Mouse (Mus musculus) left cerebral cortex, adult 2 months (tissue): ENCODE measurements around the gene Tnik. TPM values are rescaled to one million over a fixed set of nuclear protein-coding genes. Genes with fewer than 3 reads are reported as not detected.

Experiments
- DNase-seq, 2 experiments: peaks; one replicate each; pipeline ENCODE4 v3.0.0; 2021 to 2022; ENCODE audit warnings: low spot score in 2 of 2, mixed read lengths in 1 of 2; ENCODE audit errors: extremely low spot score in 1 of 2
- H3K27ac ChIP-seq: fragments of 200-600 bp; 2 replicates; pipeline ENCODE4 v1.8.1; 2022
- H3K4me3 ChIP-seq: fragments of 200-600 bp; 2 replicates; pipeline ENCODE4 v1.8.1; 2022
- CTCF ChIP-seq: fragments of 200-600 bp; IDR thresholded peaks from 2 replicates; pipeline ENCODE4 v1.8.1; 2022; ENCODE audit warnings: antibody characterized with exemption, mild to moderate bottlenecking, moderate library complexity
- intact Hi-C: fragments of 180-260 bp; cut with DNase I; formaldehyde crosslinking; loops from one replicate; pipeline ENCODE4 v1.15.1; 2025
- total RNA-seq, 2 experiments: library from RNA; stranded (reverse); gene quantifications; 2 replicates each; pipeline ENCODE4 v1.2.3; 2021

Gene Tnik
- total RNA-seq, 2 experiments from 2014 or later = 205 to 221 TPM

- H3K27ac ChIP-seq = no peak overlapping the region
- intact Hi-C loops = no loop called here
- TF ChIP-seq CTCF = no peak
- no peak for DNase-seq
- H3K4me3 ChIP-seq = no peak overlapping the region
These were observed 419.4 kb downstream of the Tnik start for GRCm38 (mm10) chr3:28682411-28682810.

- Histone ChIP-seq H3K4me3 (no peak overlapping the region), H3K27ac (no peak overlapping the region)
- DNase-seq = no peak
- intact Hi-C loops = no loop called here
- no peak for TF ChIP-seq CTCF
These were observed 422.5 kb downstream of the Tnik start for GRCm38 (mm10) chr3:28685510-28685909.

DNA sequence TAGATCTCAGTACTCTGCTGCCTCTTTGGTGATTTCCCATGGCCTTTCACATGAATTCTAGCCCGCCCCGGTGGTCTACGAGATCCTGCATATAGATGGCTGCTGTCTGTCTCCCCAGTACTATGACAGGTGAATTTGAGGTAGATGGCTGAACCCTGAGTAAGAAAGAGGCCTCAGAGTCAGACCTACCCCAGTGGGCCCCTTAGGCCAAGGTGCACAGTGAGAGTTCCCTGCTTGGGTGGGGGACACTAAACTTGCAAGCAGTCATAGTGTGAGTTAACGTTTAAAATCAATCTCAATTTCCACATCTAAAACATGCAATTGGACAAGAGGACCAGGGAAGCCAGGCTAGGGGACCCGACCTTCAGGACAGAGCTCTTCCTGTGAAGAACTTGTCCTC is 431.8 kb downstream of the Tnik start:
- no peak overlapping the region for H3K27ac ChIP-seq
- intact Hi-C loops = no loop called here
- no peak for TF ChIP-seq CTCF
- no peak overlapping the region for H3K4me3 ChIP-seq
- no peak for DNase-seq

DNA sequence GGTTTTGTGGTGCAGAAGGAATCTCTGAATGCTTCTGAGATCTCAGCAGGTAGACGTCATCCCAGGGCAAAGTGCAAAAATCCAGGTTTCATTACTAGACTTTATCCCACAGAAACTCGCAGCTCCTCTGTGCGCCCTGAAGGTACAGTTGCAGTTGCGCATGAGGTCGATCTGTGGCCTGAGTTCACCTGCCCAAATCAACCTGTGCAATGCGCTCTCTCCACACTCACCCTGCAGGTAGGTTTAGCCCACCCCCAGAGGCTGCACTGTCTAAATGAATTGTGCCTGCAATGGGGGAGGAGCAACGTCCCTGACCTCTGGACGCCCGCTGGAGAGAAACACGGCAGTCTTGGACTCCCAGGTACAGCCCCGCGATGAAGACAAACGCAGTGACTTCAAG is 432.6 kb downstream of the Tnik start:
- TF ChIP-seq CTCF = no peak
- DNase-seq = no peak
- intact Hi-C loops = no loop called here
- no peak overlapping the region for H3K4me3 ChIP-seq
- H3K27ac ChIP-seq = no peak overlapping the region

- H3K27ac ChIP-seq = no peak overlapping the region
- H3K4me3 ChIP-seq = no peak overlapping the region
- intact Hi-C loops = no loop called here
- DNase-seq = no peak
- no peak for TF ChIP-seq CTCF
These were observed 433.1 kb downstream of the Tnik start for GRCm38 (mm10) chr3:28696162-28696561.

- intact Hi-C loops = no loop called here
- no peak for TF ChIP-seq CTCF
These were observed 434.8 kb downstream of the Tnik start, which contains the start of gene Slc2a2 for GRCm38 (mm10) chr3:28697797-28698196. TSS of gene Slc2a2 (plus strand) at chr3:28697903.

GRCm38 (mm10) chr3:28699601-28700000 is 436.6 kb downstream of the Tnik start:
- intact Hi-C loops = no loop called here
- no peak for TF ChIP-seq CTCF
- no peak for DNase-seq
- H3K27ac ChIP-seq = no peak overlapping the region
- H3K4me3 ChIP-seq = no peak overlapping the region

More at GRCm38 (mm10) chr3:28697797-28698196, 434.8 kb downstream of the Tnik start, which contains the start of gene Slc2a2:
- H3K27ac ChIP-seq = no peak within 1 kb of the TSS
- H3K4me3 ChIP-seq = no peak within 1 kb of the TSS
- DNase-seq = no peak

DNA sequence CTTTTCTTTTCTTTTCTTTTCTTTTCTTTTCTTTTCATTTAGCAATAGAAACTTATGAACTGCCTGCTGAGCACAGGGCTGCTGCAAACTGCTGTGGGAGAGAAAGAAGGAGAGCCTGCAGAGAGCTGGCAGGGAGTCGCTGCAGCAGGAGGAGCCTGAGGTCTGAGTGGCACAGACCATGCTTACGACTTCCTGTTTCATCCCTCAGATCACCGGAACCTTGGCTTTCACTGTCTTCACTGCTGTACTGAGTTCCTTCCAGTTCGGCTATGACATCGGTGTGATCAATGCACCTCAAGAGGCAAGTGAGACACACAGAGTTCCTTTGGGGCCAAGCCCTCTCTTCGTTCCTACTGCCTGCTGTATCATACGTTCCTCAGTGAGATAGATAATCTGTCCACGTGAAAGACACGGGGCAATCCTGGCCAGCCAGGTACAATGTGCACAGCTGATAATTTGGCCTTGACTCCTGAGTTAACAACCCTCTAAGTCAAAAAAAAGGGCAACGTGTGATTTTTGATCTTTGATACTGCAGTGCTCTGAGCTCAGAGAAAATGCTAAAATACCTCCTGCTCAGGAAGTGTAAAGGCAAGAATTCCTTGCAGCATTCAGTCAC is 442.6 kb downstream of the Tnik start:
- TF ChIP-seq CTCF = no peak
- no peak for DNase-seq
- intact Hi-C loops = no loop called here
- H3K27ac ChIP-seq = no peak overlapping the region
- H3K4me3 ChIP-seq = no peak overlapping the region

- no peak for TF ChIP-seq CTCF
- H3K4me3 ChIP-seq = no peak overlapping the region
- no peak for DNase-seq
- intact Hi-C loops = no loop called here
- H3K27ac ChIP-seq = no peak overlapping the region
These were observed 443.7 kb downstream of the Tnik start for GRCm38 (mm10) chr3:28706736-28707135.

DNA sequence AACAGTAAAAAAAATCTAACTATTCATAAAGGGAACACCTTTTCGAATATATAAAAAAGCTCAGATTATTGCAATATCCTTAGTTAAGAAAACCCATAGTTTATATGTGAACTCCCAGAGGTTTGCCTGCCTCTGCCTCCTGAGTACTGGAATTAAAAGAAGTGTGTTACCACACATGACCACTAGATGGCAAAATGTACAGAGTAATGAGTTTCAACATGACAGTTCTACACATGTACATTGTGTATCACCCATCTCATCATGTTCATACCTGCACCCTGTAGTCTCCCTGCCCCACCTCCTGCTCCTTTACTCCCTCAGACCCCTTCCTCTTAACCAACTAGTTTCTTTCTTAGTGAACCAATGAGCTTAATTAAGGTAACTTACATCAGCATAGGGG is 446.7 kb downstream of the Tnik start:
- no peak for DNase-seq
- intact Hi-C loops = no loop called here
- no peak overlapping the region for H3K27ac ChIP-seq
- no peak overlapping the region for H3K4me3 ChIP-seq
- peak; percentile 55 for TF ChIP-seq CTCF

GRCm38 (mm10) chr3:28713913-28714698 is 451.1 kb downstream of the Tnik start:
- intact Hi-C loops = no loop called here
- H3K4me3 ChIP-seq = no peak overlapping the region
- TF ChIP-seq CTCF = no peak
- no peak for DNase-seq
- H3K27ac ChIP-seq = no peak overlapping the region

DNA sequence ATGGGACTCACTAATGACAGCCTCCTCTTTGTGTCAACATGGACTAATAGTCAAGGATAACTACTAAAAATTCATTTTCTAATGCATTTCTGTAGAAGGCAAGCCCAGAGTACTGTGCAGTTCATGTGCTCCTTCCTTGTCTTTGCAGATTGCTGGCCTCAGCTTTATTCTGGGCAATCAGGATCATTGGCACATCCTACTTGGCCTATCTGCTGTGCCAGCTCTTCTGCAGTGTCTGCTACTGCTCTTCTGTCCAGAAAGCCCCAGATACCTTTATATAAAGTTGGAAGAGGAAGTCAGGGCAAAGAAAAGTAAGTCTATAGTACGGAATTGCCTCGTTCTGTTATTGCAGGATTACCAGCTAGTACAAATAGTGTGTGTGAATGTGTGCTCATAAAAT is 455.5 kb downstream of the Tnik start:
- DNase-seq = no peak
- H3K27ac ChIP-seq = no peak overlapping the region
- H3K4me3 ChIP-seq = no peak overlapping the region
- no peak for TF ChIP-seq CTCF
- intact Hi-C loops = no loop called here

DNA sequence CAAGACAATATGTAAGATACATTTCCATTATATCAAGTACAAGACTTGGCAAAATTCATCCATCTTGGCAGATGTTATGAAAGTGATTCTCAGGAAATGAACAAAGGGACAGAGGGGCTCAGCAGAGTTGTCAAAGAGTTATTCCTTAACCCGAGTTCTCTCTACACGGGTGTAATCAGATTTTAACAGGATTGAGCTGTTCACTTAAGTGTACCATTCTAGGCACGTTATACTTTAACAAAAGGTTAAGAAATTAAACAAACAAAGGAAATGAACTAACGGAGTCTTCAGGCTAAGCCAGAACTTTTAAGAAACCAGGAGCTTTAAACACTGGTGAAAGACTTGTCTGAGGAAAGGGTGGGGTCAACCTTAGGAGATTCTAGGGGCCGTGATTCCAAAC is 458.2 kb downstream of the Tnik start:
- intact Hi-C loops = no loop called here
- Histone ChIP-seq H3K4me3 (no peak overlapping the region), H3K27ac (no peak overlapping the region)
- TF ChIP-seq CTCF = no peak
- DNase-seq = no peak
